Mouse (Mus musculus) CD8-positive naive resting alpha-beta T cell, adult 2 months (primary cell): ENCODE measurements around the gene Dera.

ENCODE experiments used
- DNase-seq, 2 experiments: peaks; one replicate each; pipeline ENCODE4 v3.0.0; 2022; ENCODE audit warnings: low read depth in 2 of 2, low spot score in 2 of 2

The Dera gene

GRCm38 (mm10) chr6:137874471-137875244, 120.3 kb downstream of the Dera start:
- DNase-seq: no peak

DNA sequence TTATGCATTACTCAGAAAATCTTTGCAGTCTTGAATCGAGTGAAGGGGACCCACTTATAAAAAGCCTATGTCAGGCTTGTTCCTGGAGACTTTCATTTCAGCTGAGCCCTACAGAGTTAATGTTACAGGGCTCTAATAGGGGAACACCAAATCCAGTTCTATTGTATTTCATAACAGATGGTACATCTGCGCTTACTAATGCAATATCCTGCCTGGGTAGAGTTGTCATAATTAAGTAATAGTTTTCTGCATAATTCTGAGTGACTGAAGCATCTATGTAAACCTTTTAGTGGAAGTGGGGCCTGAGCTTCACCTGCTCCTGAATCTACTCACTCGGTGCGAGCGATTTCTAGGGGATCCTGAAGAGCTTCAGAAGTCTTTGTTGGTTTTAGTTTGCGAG, 131.3 kb downstream of the Dera start:
- DNase-seq: no peak

DNA sequence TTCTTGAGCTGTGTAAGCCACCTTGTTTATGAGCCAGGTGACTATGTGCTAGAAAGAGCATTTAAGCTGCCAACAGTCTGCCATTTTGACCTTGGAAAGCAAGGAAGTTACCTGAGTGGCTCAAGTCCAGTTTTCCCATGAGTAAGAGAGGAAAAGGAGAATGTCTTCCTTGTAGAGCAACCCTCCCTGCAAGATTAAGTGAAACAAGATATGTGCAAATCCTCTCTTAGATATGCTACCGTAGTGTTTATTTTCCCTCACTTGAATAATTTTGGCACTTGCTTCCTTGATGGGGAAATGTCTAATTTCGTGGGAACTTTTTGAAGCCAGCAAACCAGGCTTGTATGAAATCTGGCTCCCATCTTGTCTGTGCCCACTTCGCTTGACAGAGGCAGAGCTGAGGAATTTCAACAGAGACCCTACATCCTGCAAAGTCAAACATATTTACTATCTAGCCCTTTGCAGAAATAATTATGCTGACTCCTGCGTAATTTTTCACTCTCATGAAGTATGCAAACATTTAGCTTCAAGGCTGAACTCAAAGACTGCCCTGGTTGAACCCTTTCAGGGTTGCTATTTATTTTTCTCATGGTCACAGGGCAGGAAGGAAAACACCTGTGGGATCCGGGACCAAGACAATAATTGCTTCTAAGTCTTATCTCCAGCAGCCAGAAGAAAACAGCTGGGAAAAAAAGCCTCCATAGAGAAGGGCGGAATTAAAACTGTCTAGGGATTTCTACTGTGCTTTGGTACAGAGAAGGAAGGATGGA, 132.0 kb downstream of the Dera start:
- DNase-seq: no peak

DNA sequence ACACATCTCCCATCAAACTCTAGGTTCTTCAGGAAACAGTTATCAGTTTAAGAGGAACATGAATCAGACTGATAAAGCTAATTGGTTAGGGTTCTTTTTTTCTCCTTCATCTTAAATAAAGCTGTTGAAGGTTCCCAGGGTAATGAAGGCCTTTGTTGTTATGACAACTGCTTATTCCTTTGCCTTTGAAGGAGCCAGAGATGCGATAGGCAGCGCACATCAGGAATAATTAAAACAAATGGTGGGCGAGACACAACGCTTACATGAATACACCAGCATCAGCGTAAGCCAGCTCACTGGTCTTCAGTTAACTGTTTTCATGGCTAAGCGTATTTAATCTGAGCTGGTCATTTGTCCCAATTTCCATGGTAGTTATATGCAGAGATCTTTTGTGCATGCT, 132.9 kb downstream of the Dera start:
- DNase-seq: no peak

GRCm38 (mm10) chr6:137897671-137898070, 143.3 kb downstream of the Dera start:
- no peak for DNase-seq

GRCm38 (mm10) chr6:137901255-137901654, 146.9 kb downstream of the Dera start:
- no peak for DNase-seq
